Mouse (Mus musculus): Measurements from ENCODE around the gene Tor1b. TPM values are rescaled to one million over a fixed set of nuclear protein-coding genes. Genes with fewer than 3 reads are reported as not detected.
"Not testable (repeated sequence)": the region's sequence is repeated elsewhere in the genome, so short reads cannot be mapped to it uniquely, and the experiment has no call there.

Gene Tor1b
- 41.1 and 44.8 TPM in 2 replicates for total RNA-seq (2017)

- ATAC-seq (replicated peaks in 1 of 2; ENCODE audit: insufficient read depth in 1 of 2, low FRiP score in 2 of 2, low TSS enrichment in 1 of 2, low read depth in 1 of 2, poor library complexity in 2 of 2, severe bottlenecking in 2 of 2), result peak; percentile 87 to 92
These were observed at the start of gene Tor1b for GRCm38 (mm10) chr2:30952824-30953490. Tor1b (plus strand) TSS chr2:30952959.

DNA sequence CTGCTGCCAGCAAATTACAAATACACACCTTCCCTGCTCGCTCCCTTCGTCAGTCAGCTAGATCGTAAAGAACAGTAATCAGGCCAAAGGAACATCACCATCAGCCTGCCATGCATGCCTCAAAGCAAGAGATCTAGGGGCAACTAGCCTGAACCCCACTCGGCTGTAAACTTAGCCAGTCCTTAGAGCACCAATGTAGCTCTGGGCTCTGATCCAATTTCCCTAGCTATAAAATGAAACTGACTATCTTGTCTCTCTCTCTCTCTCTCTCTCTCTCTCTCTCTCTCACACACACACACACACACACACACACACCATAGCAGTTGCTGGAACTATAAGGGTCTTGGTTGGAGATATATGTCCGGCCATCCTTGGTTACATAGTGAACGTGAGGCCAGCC is 48.5 kb upstream of the Tor1b start:
- ATAC-seq (replicated peaks in 1 of 2; ENCODE audit: insufficient read depth in 1 of 2, low FRiP score in 2 of 2, low TSS enrichment in 1 of 2, low read depth in 1 of 2, poor library complexity in 2 of 2, severe bottlenecking in 2 of 2), result no peak

- ATAC-seq (replicated peaks in 1 of 2; ENCODE audit: insufficient read depth in 1 of 2, low FRiP score in 2 of 2, low TSS enrichment in 1 of 2, low read depth in 1 of 2, poor library complexity in 2 of 2, severe bottlenecking in 2 of 2), result no peak
These were observed 47.8 kb upstream of the Tor1b start for GRCm38 (mm10) chr2:30904991-30905390.

GRCm38 (mm10) chr2:30905906-30906305 is 46.9 kb upstream of the Tor1b start:
- ATAC-seq (replicated peaks in 1 of 2; ENCODE audit: insufficient read depth in 1 of 2, low FRiP score in 2 of 2, low TSS enrichment in 1 of 2, low read depth in 1 of 2, poor library complexity in 2 of 2, severe bottlenecking in 2 of 2), result no peak

DNA sequence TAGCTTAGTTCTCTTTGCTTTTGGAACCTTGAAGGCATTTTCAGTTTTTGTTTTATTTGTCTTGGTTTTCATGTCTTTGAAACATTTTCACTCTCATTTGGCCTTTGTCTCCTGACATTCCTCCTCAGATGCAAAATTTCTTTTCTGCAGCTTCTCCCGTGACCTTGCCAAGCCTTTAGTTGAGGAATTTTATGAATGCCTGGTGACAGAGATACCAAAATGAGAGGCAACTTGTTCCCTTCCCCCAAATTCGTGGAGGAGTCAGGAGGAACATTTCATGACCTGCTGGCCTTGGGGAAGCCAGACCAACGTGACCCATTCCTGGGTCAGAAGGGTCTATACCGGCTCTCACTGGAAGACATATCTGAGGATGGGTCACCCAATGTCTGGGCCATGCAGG is 46.1 kb upstream of the Tor1b start:
- no peak for ATAC-seq (replicated peaks in 1 of 2; ENCODE audit: insufficient read depth in 1 of 2, low FRiP score in 2 of 2, low TSS enrichment in 1 of 2, low read depth in 1 of 2, poor library complexity in 2 of 2, severe bottlenecking in 2 of 2)

DNA sequence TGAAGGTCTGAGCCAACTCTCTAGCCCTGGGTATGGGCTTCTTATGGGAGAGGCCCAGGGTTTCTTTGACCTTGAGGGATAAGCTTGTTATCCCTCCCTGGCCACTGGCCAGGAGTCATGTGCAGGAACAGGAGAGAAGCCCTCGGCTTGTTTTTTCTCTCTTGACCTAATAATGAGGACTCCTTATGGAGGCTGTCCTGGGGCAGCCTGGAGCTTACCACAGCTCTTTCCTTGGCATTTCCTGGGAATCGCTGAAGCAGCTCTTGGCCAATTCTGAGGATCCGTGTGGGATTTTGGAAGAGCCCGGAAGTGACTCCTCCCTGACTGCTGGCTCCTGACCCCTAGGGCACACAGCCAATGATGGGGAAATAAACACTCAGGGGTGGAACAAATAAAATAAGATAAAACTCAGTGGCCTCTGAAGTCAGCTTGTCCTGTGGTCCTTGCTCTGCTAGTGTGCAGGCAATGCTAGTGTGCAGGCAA is 40.4 kb upstream of the Tor1b start:
- no peak for ATAC-seq (replicated peaks in 1 of 2; ENCODE audit: insufficient read depth in 1 of 2, low FRiP score in 2 of 2, low TSS enrichment in 1 of 2, low read depth in 1 of 2, poor library complexity in 2 of 2, severe bottlenecking in 2 of 2)

GRCm38 (mm10) chr2:30913022-30913421 is 39.7 kb upstream of the Tor1b start:
- ATAC-seq (replicated peaks in 1 of 2; ENCODE audit: insufficient read depth in 1 of 2, low FRiP score in 2 of 2, low TSS enrichment in 1 of 2, low read depth in 1 of 2, poor library complexity in 2 of 2, severe bottlenecking in 2 of 2), result no peak

- ATAC-seq (replicated peaks in 1 of 2; ENCODE audit: insufficient read depth in 1 of 2, low FRiP score in 2 of 2, low TSS enrichment in 1 of 2, low read depth in 1 of 2, poor library complexity in 2 of 2, severe bottlenecking in 2 of 2), result no peak
These were observed 37.9 kb upstream of the Tor1b start for GRCm38 (mm10) chr2:30914836-30915235.

DNA sequence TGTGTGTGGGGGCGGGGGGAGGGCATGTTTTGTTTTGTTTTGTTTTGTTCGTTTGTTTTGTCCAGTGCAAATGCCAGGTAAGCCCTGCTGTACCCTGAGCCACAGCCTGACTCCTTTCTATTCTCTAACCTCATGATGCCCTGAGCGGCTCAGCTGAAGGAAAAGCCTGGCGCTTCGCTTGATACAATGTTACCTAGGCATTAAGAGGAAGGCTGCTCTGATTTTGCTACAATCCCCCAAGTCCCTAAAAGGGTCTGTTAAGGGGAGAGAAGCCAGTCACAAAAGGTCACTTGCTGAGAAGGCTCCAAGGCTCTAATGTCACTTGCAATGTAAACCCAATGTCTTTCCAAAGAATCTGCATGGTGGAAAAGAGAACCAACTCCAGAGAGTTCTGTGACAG is 37.4 kb upstream of the Tor1b start:
- ATAC-seq (replicated peaks in 1 of 2; ENCODE audit: insufficient read depth in 1 of 2, low FRiP score in 2 of 2, low TSS enrichment in 1 of 2, low read depth in 1 of 2, poor library complexity in 2 of 2, severe bottlenecking in 2 of 2), result no peak

GRCm38 (mm10) chr2:30915933-30916332 is 36.8 kb upstream of the Tor1b start:
- not testable (repeated sequence) for ATAC-seq (replicated peaks in 1 of 2; ENCODE audit: insufficient read depth in 1 of 2, low FRiP score in 2 of 2, low TSS enrichment in 1 of 2, low read depth in 1 of 2, poor library complexity in 2 of 2, severe bottlenecking in 2 of 2)

GRCm38 (mm10) chr2:30917649-30918048 is 35.1 kb upstream of the Tor1b start:
- no peak for ATAC-seq (replicated peaks in 1 of 2; ENCODE audit: insufficient read depth in 1 of 2, low FRiP score in 2 of 2, low TSS enrichment in 1 of 2, low read depth in 1 of 2, poor library complexity in 2 of 2, severe bottlenecking in 2 of 2)

DNA sequence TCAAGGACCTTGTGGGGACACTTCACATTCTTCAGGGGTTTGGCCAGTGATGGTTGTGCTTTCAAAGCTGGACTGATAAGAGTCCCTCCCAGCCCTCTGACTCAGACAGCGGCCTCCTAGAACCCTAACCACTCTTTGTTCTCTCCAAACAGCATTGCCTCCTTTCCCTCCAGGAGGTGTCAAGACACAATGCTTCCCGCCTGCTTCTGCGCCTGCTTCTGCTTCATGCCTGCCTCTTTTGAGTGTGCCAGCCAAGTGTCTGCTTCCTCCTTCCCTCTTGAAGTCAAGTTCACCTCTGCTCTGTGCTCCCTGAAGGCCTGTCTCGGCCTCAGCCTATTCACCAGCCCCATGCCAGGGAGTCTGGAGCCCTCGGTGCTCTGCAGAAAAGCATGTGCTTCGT is 34.6 kb upstream of the Tor1b start:
- ATAC-seq (replicated peaks in 1 of 2; ENCODE audit: insufficient read depth in 1 of 2, low FRiP score in 2 of 2, low TSS enrichment in 1 of 2, low read depth in 1 of 2, poor library complexity in 2 of 2, severe bottlenecking in 2 of 2), result no peak

DNA sequence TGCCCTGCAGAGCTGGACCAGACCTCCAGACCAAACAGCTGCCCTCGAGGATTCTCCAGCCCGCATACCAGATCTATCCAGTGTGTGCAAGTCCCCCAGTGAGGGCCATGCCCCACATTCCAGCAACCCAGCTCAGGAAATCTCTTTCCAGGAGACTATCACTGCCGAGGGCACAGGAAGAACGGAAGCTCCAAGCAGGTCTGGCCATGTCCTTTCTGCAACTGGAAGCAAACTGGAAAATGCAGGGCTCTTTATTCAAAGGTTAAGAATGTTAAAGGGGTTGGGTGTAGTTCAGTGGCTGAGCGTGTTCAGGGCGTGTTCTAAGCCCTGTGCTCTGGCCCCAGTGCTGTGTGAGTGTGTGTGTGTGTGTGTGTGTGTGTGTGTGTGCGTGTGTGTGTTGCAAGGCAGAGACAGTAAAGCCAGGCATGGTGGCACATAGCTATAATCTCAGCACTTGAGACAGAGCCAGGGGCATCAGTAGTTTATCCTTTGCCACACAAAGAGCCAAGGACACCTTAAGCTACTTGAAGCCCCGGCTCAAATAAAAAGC is 33.9 kb upstream of the Tor1b start:
- ATAC-seq (replicated peaks in 1 of 2; ENCODE audit: insufficient read depth in 1 of 2, low FRiP score in 2 of 2, low TSS enrichment in 1 of 2, low read depth in 1 of 2, poor library complexity in 2 of 2, severe bottlenecking in 2 of 2), result no peak

DNA sequence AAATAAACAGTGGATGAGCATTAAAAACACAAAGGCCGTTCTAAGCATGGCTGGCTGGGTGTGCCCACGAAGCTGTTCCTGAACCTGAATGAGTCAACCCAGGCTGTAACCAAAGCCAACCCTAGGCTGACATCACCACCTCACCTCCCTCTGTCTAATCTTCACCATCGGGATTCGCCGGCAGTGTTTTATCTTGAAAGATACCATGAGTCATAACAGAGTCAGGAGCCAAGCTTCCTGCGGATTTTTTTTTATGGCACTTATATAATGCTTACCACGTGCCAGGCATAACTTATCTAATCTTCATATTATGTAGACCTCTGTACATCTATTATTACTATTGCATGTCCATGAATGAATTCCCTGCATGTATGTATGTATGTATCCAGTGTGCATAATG is 32.5 kb upstream of the Tor1b start:
- no peak for ATAC-seq (replicated peaks in 1 of 2; ENCODE audit: insufficient read depth in 1 of 2, low FRiP score in 2 of 2, low TSS enrichment in 1 of 2, low read depth in 1 of 2, poor library complexity in 2 of 2, severe bottlenecking in 2 of 2)

- no peak for ATAC-seq (replicated peaks in 1 of 2; ENCODE audit: insufficient read depth in 1 of 2, low FRiP score in 2 of 2, low TSS enrichment in 1 of 2, low read depth in 1 of 2, poor library complexity in 2 of 2, severe bottlenecking in 2 of 2)
These were observed 29.7 kb upstream of the Tor1b start for GRCm38 (mm10) chr2:30923099-30923498.

- no peak for ATAC-seq (replicated peaks in 1 of 2; ENCODE audit: insufficient read depth in 1 of 2, low FRiP score in 2 of 2, low TSS enrichment in 1 of 2, low read depth in 1 of 2, poor library complexity in 2 of 2, severe bottlenecking in 2 of 2)
These were observed 27.6 kb upstream of the Tor1b start for GRCm38 (mm10) chr2:30925181-30925580.

DNA sequence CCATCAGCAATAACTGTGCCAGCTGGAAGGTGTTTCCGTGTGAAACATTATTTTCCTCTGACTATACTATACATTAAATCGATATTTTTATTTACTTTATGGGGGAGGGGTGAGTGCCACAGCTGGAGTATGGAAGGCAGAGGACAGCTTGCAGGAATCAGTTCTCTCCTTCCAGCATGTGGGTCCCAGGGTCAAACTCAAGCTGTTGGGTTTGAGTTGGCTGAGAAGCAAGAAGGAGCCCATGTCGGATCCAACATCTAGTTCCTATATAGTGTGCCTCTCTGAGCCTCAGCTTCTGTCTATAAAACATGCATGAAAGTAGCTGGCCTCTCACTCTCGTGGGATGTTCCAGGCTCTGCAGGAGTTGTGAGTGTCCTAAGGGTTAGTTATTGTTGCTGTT is 26.4 kb upstream of the Tor1b start:
- no peak for ATAC-seq (replicated peaks in 1 of 2; ENCODE audit: insufficient read depth in 1 of 2, low FRiP score in 2 of 2, low TSS enrichment in 1 of 2, low read depth in 1 of 2, poor library complexity in 2 of 2, severe bottlenecking in 2 of 2)

DNA sequence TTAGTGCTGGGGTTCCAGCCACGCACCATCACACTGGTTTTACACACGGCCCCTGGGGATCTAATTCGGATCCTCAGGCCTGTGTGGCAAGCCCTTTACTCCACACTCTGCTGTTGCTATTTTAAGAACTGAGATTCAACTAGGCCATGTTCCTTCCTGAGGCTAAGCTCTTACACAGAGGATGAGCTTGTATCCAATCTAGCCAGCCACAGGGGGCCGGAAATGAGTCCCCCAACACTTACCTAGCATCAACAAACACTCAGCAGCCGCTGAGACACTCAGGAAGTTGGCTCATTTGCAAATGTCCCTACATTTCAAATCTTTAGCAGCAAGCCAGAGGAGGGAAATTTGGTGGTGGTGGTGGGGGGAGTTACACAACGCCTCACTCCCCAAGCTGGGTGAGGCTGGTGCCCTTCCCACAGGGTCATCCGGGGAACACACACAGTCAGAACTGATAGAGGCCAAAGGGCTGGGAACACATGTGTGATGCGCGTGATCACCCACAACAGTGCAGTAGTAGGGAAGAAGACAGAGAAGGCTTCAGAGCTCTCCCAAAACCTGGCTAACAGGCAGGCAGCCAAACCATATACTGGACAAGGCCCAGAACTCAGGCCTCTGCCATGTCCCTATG is 25.5 kb upstream of the Tor1b start:
- ATAC-seq (replicated peaks in 1 of 2; ENCODE audit: insufficient read depth in 1 of 2, low FRiP score in 2 of 2, low TSS enrichment in 1 of 2, low read depth in 1 of 2, poor library complexity in 2 of 2, severe bottlenecking in 2 of 2), result no peak

Measured in hematopoietic stem cell, adult 5-6 weeks (primary cell).